Mouse (Mus musculus): ENCODE measurements around the gene Dnmt3l. TPM values are rescaled to one million over a fixed set of nuclear protein-coding genes. Genes with fewer than 3 reads are reported as not detected.
A peak's percentile ranks its signal among the peaks of the same experiment; 100 is the strongest.

Dnmt3l gene
- polyA plus RNA-seq, 1 experiment from 2014 or later: not detected

- 75% methylated on average over 1 of the region's 1 CpGs for WGBS
- Histone ChIP-seq H3K4me1 (replicated peaks; ENCODE audit: control insufficient read depth, insufficient read depth, low read length) (no peaks in the 10 kb centered on the region; the same call in 1 of the 2 replicates), H3K9me3 (ENCODE audit: control insufficient read depth, low read length) (no peaks in the 10 kb centered on the region), H3K27ac (no peak overlapping the region), H3K4me3 (replicated peaks; ENCODE audit: low read length) (no peak overlapping the region), H3K9ac (no peak overlapping the region), H3K27me3 (ENCODE audit: control insufficient read depth, insufficient read depth, low read length) (no peaks in the 10 kb centered on the region), H3K4me2 (replicated peaks) (no peak overlapping the region), H3K36me3 (replicated peaks; ENCODE audit: control insufficient read depth, insufficient read depth) (no peaks in the 10 kb centered on the region)
- DNase-seq (ENCODE audit: low spot score) (no peak), ATAC-seq (ENCODE audit: low FRiP score) (no peak)
Observed at GRCm38 (mm10) chr10:78044531-78044930, 2.8 kb downstream of the Dnmt3l start.

GRCm38 (mm10) chr10:78046388-78046787 lies 4.6 kb downstream of the Dnmt3l start:
- H3K4me2 ChIP-seq (replicated peaks): no peak overlapping the region
- H3K36me3 ChIP-seq (replicated peaks; ENCODE audit: control insufficient read depth, insufficient read depth): no peaks in the 10 kb centered on the region
- 88% methylated on average over 4 of the region's 4 CpGs for WGBS
- ATAC-seq (ENCODE audit: low FRiP score) (no peak), DNase-seq (ENCODE audit: low spot score) (no peak)
- no peak overlapping the region for H3K27ac ChIP-seq
- H3K9me3 ChIP-seq (ENCODE audit: control insufficient read depth, low read length): no peaks in the 10 kb centered on the region
- no peaks in the 10 kb centered on the region for H3K27me3 ChIP-seq (ENCODE audit: control insufficient read depth, insufficient read depth, low read length)
- H3K4me1 ChIP-seq (replicated peaks; ENCODE audit: control insufficient read depth, insufficient read depth, low read length): no peaks in the 10 kb centered on the region; the same call in 1 of the 2 replicates
- H3K4me3 ChIP-seq (replicated peaks; ENCODE audit: low read length): no peak overlapping the region
- no peak overlapping the region for H3K9ac ChIP-seq

- no peak for DNase-seq (ENCODE audit: low spot score)
- H3K9me3 ChIP-seq (ENCODE audit: control insufficient read depth, low read length): no peaks in the 10 kb centered on the region
- no peaks in the 10 kb centered on the region for H3K36me3 ChIP-seq (replicated peaks; ENCODE audit: control insufficient read depth, insufficient read depth)
- no peak overlapping the region for H3K4me2 ChIP-seq (replicated peaks)
- H3K9ac ChIP-seq: no peak overlapping the region
- H3K27ac ChIP-seq: no peak overlapping the region
- WGBS: 86% methylated on average over 9 of the region's 10 CpGs
- ATAC-seq (ENCODE audit: low FRiP score): no peak
- no peaks in the 10 kb centered on the region for H3K27me3 ChIP-seq (ENCODE audit: control insufficient read depth, insufficient read depth, low read length)
- H3K4me1 ChIP-seq (replicated peaks; ENCODE audit: control insufficient read depth, insufficient read depth, low read length): no peaks in the 10 kb centered on the region; the same call in 1 of the 2 replicates
- H3K4me3 ChIP-seq (replicated peaks; ENCODE audit: low read length): no peak overlapping the region
Observed at GRCm38 (mm10) chr10:78048061-78048730, 6.4 kb downstream of the Dnmt3l start.

GRCm38 (mm10) chr10:78049519-78050035 lies 7.8 kb downstream of the Dnmt3l start:
- Histone ChIP-seq H3K36me3 (replicated peaks; ENCODE audit: control insufficient read depth, insufficient read depth) (no peaks in the 10 kb centered on the region), H3K4me2 (replicated peaks) (no peak overlapping the region), H3K4me3 (replicated peaks; ENCODE audit: low read length) (no peak overlapping the region), H3K4me1 (replicated peaks; ENCODE audit: control insufficient read depth, insufficient read depth, low read length) (no peaks in the 10 kb centered on the region), H3K9ac (no peak overlapping the region), H3K27me3 (ENCODE audit: control insufficient read depth, insufficient read depth, low read length) (no peaks in the 10 kb centered on the region), H3K27ac (no peak overlapping the region), H3K9me3 (ENCODE audit: control insufficient read depth, low read length) (no peaks in the 10 kb centered on the region)
- ATAC-seq (ENCODE audit: low FRiP score): no peak
- WGBS: 64% methylated on average over 11 of the region's 11 CpGs
- no peak for DNase-seq (ENCODE audit: low spot score)

GRCm38 (mm10) chr10:78054633-78055565 lies 13.2 kb downstream of the Dnmt3l start:
- Histone ChIP-seq H3K4me2 (replicated peaks) (no peak overlapping the region), H3K27me3 (ENCODE audit: control insufficient read depth, insufficient read depth, low read length) (no peaks in the 10 kb centered on the region), H3K36me3 (replicated peaks; ENCODE audit: control insufficient read depth, insufficient read depth) (no peaks in the 10 kb centered on the region), H3K4me1 (replicated peaks; ENCODE audit: control insufficient read depth, insufficient read depth, low read length) (no peaks in the 10 kb centered on the region), H3K27ac (no peak overlapping the region), H3K4me3 (replicated peaks; ENCODE audit: low read length) (no peak overlapping the region), H3K9me3 (ENCODE audit: control insufficient read depth, low read length) (no peaks in the 10 kb centered on the region), H3K9ac (no peak overlapping the region)
- ATAC-seq (ENCODE audit: low FRiP score) (no peak), DNase-seq (ENCODE audit: low spot score) (no peak)
- WGBS: 66% methylated on average over 19 of the region's 19 CpGs

- H3K9me3 ChIP-seq (ENCODE audit: control insufficient read depth, low read length): no peaks in the 10 kb centered on the region
- 92% methylated on average over 8 of the region's 8 CpGs for WGBS
- no peak overlapping the region for H3K4me3 ChIP-seq (replicated peaks; ENCODE audit: low read length)
- no peak overlapping the region for H3K9ac ChIP-seq
- DNase-seq (ENCODE audit: low spot score): no peak
- no peak overlapping the region for H3K4me2 ChIP-seq (replicated peaks)
- H3K4me1 ChIP-seq (replicated peaks; ENCODE audit: control insufficient read depth, insufficient read depth, low read length): no peaks in the 10 kb centered on the region
- ATAC-seq (ENCODE audit: low FRiP score): no peak
- H3K27me3 ChIP-seq (ENCODE audit: control insufficient read depth, insufficient read depth, low read length): no peaks in the 10 kb centered on the region
- no peak overlapping the region for H3K27ac ChIP-seq
- H3K36me3 ChIP-seq (replicated peaks; ENCODE audit: control insufficient read depth, insufficient read depth): no peaks in the 10 kb centered on the region
Observed at GRCm38 (mm10) chr10:78057056-78057455, 15.3 kb downstream of the Dnmt3l start.

- WGBS: 86% methylated on average over 9 of the region's 9 CpGs
- H3K9me3 ChIP-seq (ENCODE audit: control insufficient read depth, low read length): no peaks in the 10 kb centered on the region
- H3K27ac ChIP-seq: no peak overlapping the region
- H3K4me2 ChIP-seq (replicated peaks): no peak overlapping the region
- H3K36me3 ChIP-seq (replicated peaks; ENCODE audit: control insufficient read depth, insufficient read depth): no peaks in the 10 kb centered on the region
- H3K4me3 ChIP-seq (replicated peaks; ENCODE audit: low read length): no peak overlapping the region
- DNase-seq (ENCODE audit: low spot score) (no peak), ATAC-seq (ENCODE audit: low FRiP score) (no peak)
- no peak overlapping the region for H3K9ac ChIP-seq
- H3K27me3 ChIP-seq (ENCODE audit: control insufficient read depth, insufficient read depth, low read length): no peaks in the 10 kb centered on the region
- H3K4me1 ChIP-seq (replicated peaks; ENCODE audit: control insufficient read depth, insufficient read depth, low read length): no peaks in the 10 kb centered on the region
Observed at GRCm38 (mm10) chr10:78063122-78063521, 21.4 kb downstream of the Dnmt3l start.

- Histone ChIP-seq H3K9me3 (ENCODE audit: control insufficient read depth, low read length) (no peaks in the 10 kb centered on the region), H3K27ac (no peak overlapping the region), H3K4me2 (replicated peaks) (no peak overlapping the region), H3K27me3 (ENCODE audit: control insufficient read depth, insufficient read depth, low read length) (peaks cover 26% of the 10 kb centered on the region), H3K4me3 (replicated peaks; ENCODE audit: low read length) (no peak overlapping the region), H3K9ac (no peak overlapping the region), H3K4me1 (replicated peaks; ENCODE audit: control insufficient read depth, insufficient read depth, low read length) (peaks cover 8% of the 10 kb centered on the region; the same call in 1 of the 2 replicates), H3K36me3 (replicated peaks; ENCODE audit: control insufficient read depth, insufficient read depth) (no peaks in the 10 kb centered on the region)
- WGBS: 52% methylated on average over 4 of the region's 4 CpGs
- ATAC-seq (ENCODE audit: low FRiP score): no peak
- no peak for DNase-seq (ENCODE audit: low spot score)
Observed at GRCm38 (mm10) chr10:78067226-78067625, 25.5 kb downstream of the Dnmt3l start.

- H3K9ac ChIP-seq: no peak overlapping the region
- H3K27me3 ChIP-seq (ENCODE audit: control insufficient read depth, insufficient read depth, low read length): peaks cover 26% of the 10 kb centered on the region
- peak overlapping the region; percentile 50 for H3K4me3 ChIP-seq (replicated peaks; ENCODE audit: low read length)
- DNase-seq (ENCODE audit: low spot score): no peak
- no peaks in the 10 kb centered on the region for H3K36me3 ChIP-seq (replicated peaks; ENCODE audit: control insufficient read depth, insufficient read depth)
- peaks cover 8% of the 10 kb centered on the region; the same call in 1 of the 2 replicates for H3K4me1 ChIP-seq (replicated peaks; ENCODE audit: control insufficient read depth, insufficient read depth, low read length)
- H3K4me2 ChIP-seq (replicated peaks): peak overlapping the region; percentile 98
- H3K27ac ChIP-seq: no peak overlapping the region
- ATAC-seq (ENCODE audit: low FRiP score): no peak
- H3K9me3 ChIP-seq (ENCODE audit: control insufficient read depth, low read length): no peaks in the 10 kb centered on the region
- 28% methylated on average over 11 of the region's 11 CpGs for WGBS
Observed at GRCm38 (mm10) chr10:78068541-78068940, 26.8 kb downstream of the Dnmt3l start.

Measured in hindbrain, embryonic 14.5 days (tissue).